Comparison of ENCODE assay signal across 8 mouse cellular contexts in genomic region chr17:55711984-55712811, GRCm38 (mm10). TPM values are rescaled to one million over a fixed set of nuclear protein-coding genes. Genes with fewer than 3 reads are reported as not detected.
DNase-seq lines count a peak whose midpoint lies in the region; ATAC-seq lines count a peak whose summit lies in the region.

Gene Pot1b (minus strand): TSS chr17:55712628.

- peak; percentile 98 for ATAC-seq in forebrain, embryonic 14.5 days
- ATAC-seq in neural tube, embryonic 15.5 days (ENCODE audit: low FRiP score): peak; percentile 99

- H3K4me3 ChIP-seq in forebrain, embryonic 14.5 days (ENCODE audit: low read depth, low read length): peak within 1 kb of the TSS; percentile 68
- peak within 1 kb of the TSS; percentile 82 for H3K4me3 ChIP-seq in neural tube, embryonic 15.5 days (replicated peaks)

- no peaks in the 10 kb centered on the region for H3K9me3 ChIP-seq in forebrain, embryonic 14.5 days (replicated peaks; ENCODE audit: control insufficient read depth, low read length)
- no peaks in the 10 kb centered on the region for H3K9me3 ChIP-seq in neural tube, embryonic 15.5 days (replicated peaks)

- H3K4me1 ChIP-seq in forebrain, embryonic 14.5 days (ENCODE audit: control insufficient read depth, insufficient read depth, low read length): no peaks in the 10 kb centered on the region
- peaks cover 2% of the 10 kb centered on the region; the same call in 1 of the 2 replicates for H3K4me1 ChIP-seq in neural tube, embryonic 15.5 days

- H3K36me3 ChIP-seq in forebrain, embryonic 14.5 days (ENCODE audit: control insufficient read depth, insufficient read depth, low read length): peaks cover 17% of the 10 kb centered on the region
- 0 out of 2 replicates have a peak, but pooled peaks cover 2% of the 10 kb centered on the region for H3K36me3 ChIP-seq in neural tube, embryonic 15.5 days

- peak within 1 kb of the TSS; percentile 79 for H3K4me2 ChIP-seq in forebrain, embryonic 14.5 days (ENCODE audit: low read length)
- peak within 1 kb of the TSS; percentile 87 for H3K4me2 ChIP-seq in neural tube, embryonic 15.5 days

- no peak within 1 kb of the TSS for H3K27ac ChIP-seq in forebrain, embryonic 14.5 days (ENCODE audit: low read depth, low read length)
- peak within 1 kb of the TSS; percentile 63; the same call in 1 of the 2 replicates for H3K27ac ChIP-seq in neural tube, embryonic 15.5 days (replicated peaks)

- H3K9ac ChIP-seq in forebrain, embryonic 14.5 days (ENCODE audit: low read length): peak within 1 kb of the TSS; percentile 71
- peak within 1 kb of the TSS; percentile 61 for H3K9ac ChIP-seq in neural tube, embryonic 15.5 days (replicated peaks)

- intact Hi-C loops in heart, postnatal 14 days (cut with DNase I): loop anchor here (2.0 kb wide), 1 partner anchor 177 kb away; no protein-coding TSS in a partner anchor

- no peaks in the 10 kb centered on the region for H3K27me3 ChIP-seq in forebrain, embryonic 14.5 days (replicated peaks; ENCODE audit: control insufficient read depth, insufficient read depth, low read length)
- H3K27me3 ChIP-seq in neural tube, embryonic 15.5 days (replicated peaks): no peaks in the 10 kb centered on the region

- under 1% methylated on average over 36 of the region's 37 CpGs for WGBS in forebrain, embryonic 14.5 days
- under 1% methylated on average over 36 of the region's 37 CpGs for WGBS in neural tube, embryonic 15.5 days

- peak; percentile 99 for DNase-seq in ES-CJ7 (ENCODE audit: low read depth, low spot score)
- peak; percentile 91 for DNase-seq in cerebellum, adult 11 months
- DNase-seq in forebrain, embryonic 14.5 days (ENCODE audit: low spot score): peak; percentile 99
- peak; percentile 97 to 98 for DNase-seq in heart, postnatal 14 days
- peak; percentile 97 for DNase-seq in layer of hippocampus, adult 11-12 months (ENCODE audit: low spot score)
- DNase-seq in lung, adult 18-20 months: peak; percentile 98 to 99
- DNase-seq in testis, postnatal 14 days (ENCODE audit: low spot score): peak; percentile 96

RNA-seq across cellular contexts. Expression of gene Pot1b, which starts in this region (rescaled TPM):
- polyA plus RNA-seq in forebrain, embryonic 14.5 days (2014; fragmentation: Nextera tagmentation; extraction: Ambion mirVana): 5.7 TPM in 2 replicates
- 1 to 10 TPM; 3.3 to 3.8 TPM for total RNA-seq in heart, postnatal 14 days (2021)
- polyA plus RNA-seq in neural tube, embryonic 15.5 days (2015; fragmentation: Nextera tagmentation; extraction: Ambion mirVana): 7.2 TPM in 2 replicates
